In genomic region chr4:141281153-141281552, GRCm38 (mm10) we compare ENCODE assay signal across 12 mouse cellular contexts. TPM values are rescaled to one million over a fixed set of nuclear protein-coding genes. Genes with fewer than 3 reads are reported as not detected.
DNase-seq lines count a peak whose midpoint lies in the region; ATAC-seq and TF ChIP-seq lines count a peak whose summit lies in the region.
"Had no signal": no experiment of that assay in that cellular context is flagged by ENCODE, and none has a peak within 500 bp of the region (broad histone marks: within the 10 kb centered on the region; RNA-seq: fewer than 3 reads in every experiment).

No protein-coding gene starts in this region.

- no peak for TF ChIP-seq EP300 in CH12.LX (IDR thresholded peaks at IDR 0.05; ENCODE audit: low read length)

- peak; percentile 76 for DNase-seq in 3T3-L1 (ENCODE audit: low read depth, low spot score)
- no peak for DNase-seq in CH12.LX (ENCODE audit: extremely low read depth)
- peak; percentile 82 to 87 for DNase-seq in kidney, adult 8-10 months
- no peak for DNase-seq in urinary bladder, adult 2 months (ENCODE audit: low spot score)
- DNase-seq in Muller cell, postnatal 12 days (ENCODE audit: inconsistent ontology term) = no peak
- DNase-seq in gastrocnemius, postnatal 36 days = no peak
- DNase-seq: cerebellum, adult 11 months had no signal

- H3K27ac ChIP-seq in CH12.LX (ENCODE audit: insufficient read depth, low read depth) = no peak overlapping the region
- H3K27ac ChIP-seq in liver, embryonic 16.5 days (ENCODE audit: low read length) = peak overlapping the region; percentile 63
- H3K27ac ChIP-seq in forebrain, embryonic 16.5 days (ENCODE audit: low read length) = no peak overlapping the region
- H3K27ac ChIP-seq: macrophage; neural tube, embryonic 13.5 days had no signal

- H3K79me2 ChIP-seq in CH12.LX (replicated peaks; ENCODE audit: control insufficient read depth, extremely low read depth, insufficient read depth, poor library complexity, severe bottlenecking) = no peaks in the 10 kb centered on the region

- H3K9me3 ChIP-seq in CH12.LX (replicated peaks; ENCODE audit: low read length) = no peaks in the 10 kb centered on the region
- no peaks in the 10 kb centered on the region for H3K9me3 ChIP-seq in liver, embryonic 16.5 days (replicated peaks; ENCODE audit: control insufficient read depth, low read length)
- H3K9me3 ChIP-seq in forebrain, embryonic 16.5 days (ENCODE audit: control insufficient read depth, low read length) = no peaks in the 10 kb centered on the region
- H3K9me3 ChIP-seq: neural tube, embryonic 13.5 days had no signal

- 11% methylated on average over 6 of the region's 6 CpGs for WGBS in liver, embryonic 16.5 days (ENCODE audit: insufficient replicate concordance)
- WGBS in forebrain, embryonic 16.5 days = 55% methylated on average over 6 of the region's 6 CpGs

- intact Hi-C loops in gastrocnemius, postnatal 36 days (cut with DNase I) = no loop called here

- H3K4me2 ChIP-seq in CH12.LX (ENCODE audit: insufficient read depth, low read depth, poor library complexity, severe bottlenecking) = no peak overlapping the region
- H3K4me2 ChIP-seq in liver, embryonic 16.5 days (ENCODE audit: low read depth, low read length) = peak overlapping the region; percentile 21; the same call in 1 of the 2 replicates
- no peak overlapping the region for H3K4me2 ChIP-seq in forebrain, embryonic 16.5 days (ENCODE audit: low read length)
- H3K4me2 ChIP-seq: neural tube, embryonic 13.5 days had no signal

- no peak overlapping the region for H3K9ac ChIP-seq in CH12.LX (ENCODE audit: insufficient read depth, low read depth)
- no peak overlapping the region for H3K9ac ChIP-seq in liver, embryonic 16.5 days (ENCODE audit: low read depth, low read length)
- H3K9ac ChIP-seq in forebrain, embryonic 16.5 days (replicated peaks; ENCODE audit: low read depth, low read length) = no peak overlapping the region
- H3K9ac ChIP-seq: neural tube, embryonic 13.5 days had no signal

- H3K4me1 ChIP-seq in CH12.LX (ENCODE audit: control insufficient read depth in 1 of 2, insufficient read depth in 2 of 2) = peaks cover 11 to 40% of the 10 kb centered on the region in 2 experiments
- H3K4me1 ChIP-seq in liver, embryonic 16.5 days (ENCODE audit: control insufficient read depth, low read depth, low read length) = peaks cover 17% of the 10 kb centered on the region
- H3K4me1 ChIP-seq in forebrain, embryonic 16.5 days (replicated peaks; ENCODE audit: control insufficient read depth, insufficient read depth, low read length) = no peaks in the 10 kb centered on the region

- no peak for TF ChIP-seq POLR2A in CH12.LX (IDR thresholded peaks at IDR 0.05; ENCODE audit: low read depth, low read length)

- H3K27me3 ChIP-seq in CH12.LX (replicated peaks) = peaks cover 84% of the 10 kb centered on the region
- H3K27me3 ChIP-seq in liver, embryonic 16.5 days (ENCODE audit: control insufficient read depth, insufficient read depth, low read depth, low read length) = peaks cover 4% of the 10 kb centered on the region
- H3K27me3 ChIP-seq in forebrain, embryonic 16.5 days (replicated peaks; ENCODE audit: control insufficient read depth, insufficient read depth, low read length) = peaks cover 4% of the 10 kb centered on the region; the same call in 1 of the 2 replicates

- dilution Hi-C loops in CH12.LX (cut with MboI; ENCODE audit: extremely low pct_ligation_motif_present, extremely low pct_unique_long_range_greater_than_20kb, low sequenced_read_pairs) = no loop called here

- no peak overlapping the region for H3K4me3 ChIP-seq in CH12.LX (replicated peaks in 1 of 3; ENCODE audit: low read depth in 2 of 3, low read length in 2 of 3, poor library complexity in 1 of 3)
- no peak overlapping the region for H3K4me3 ChIP-seq in liver, embryonic 16.5 days (ENCODE audit: low read depth, low read length)
- no peak overlapping the region for H3K4me3 ChIP-seq in forebrain, embryonic 16.5 days (replicated peaks; ENCODE audit: low read length)
- H3K4me3 ChIP-seq: erythroblast, embryonic 14.5 days; neural tube, embryonic 13.5 days had no signal

- no peak for TF ChIP-seq RAD21 in CH12.LX (IDR thresholded peaks at IDR 0.05; ENCODE audit: low read depth, low read length)

- no peak for TF ChIP-seq CTCF in CH12.LX (conservative IDR thresholded peaks at IDR 0.05 in 1 of 2, IDR thresholded peaks at IDR 0.05 in 1 of 2; ENCODE audit: low read depth in 2 of 2, low read length in 2 of 2)

- in situ Hi-C loops in CH12.LX (cut with MboI; ENCODE audit: low pct_ligation_motif_present, low pct_unique_long_range_greater_than_20kb, low sequenced_read_pairs) = no loop called here

- peak; percentile 74 for ATAC-seq in liver, embryonic 16.5 days (ENCODE audit: low read depth)
- ATAC-seq in forebrain, embryonic 16.5 days = no peak

- H3K36me3 ChIP-seq in CH12.LX (replicated peaks in 1 of 2; ENCODE audit: control insufficient read depth in 1 of 2, insufficient read depth in 1 of 2, low read length in 1 of 2) = no peaks in the 10 kb centered on the region
- no peaks in the 10 kb centered on the region for H3K36me3 ChIP-seq in liver, embryonic 16.5 days (ENCODE audit: control insufficient read depth, insufficient read depth)
- H3K36me3 ChIP-seq in forebrain, embryonic 16.5 days (ENCODE audit: control insufficient read depth, insufficient read depth) = no peaks in the 10 kb centered on the region
- H3K36me3 ChIP-seq: neural tube, embryonic 13.5 days had no signal

TF ChIP-seq in CH12.LX, 34 proteins besides CTCF, POLR2A, EP300 and RAD21:
- TF ChIP-seq MAFK (IDR thresholded peaks at IDR 0.05; ENCODE audit: insufficient replicate concordance, low read length) = no peak
- peak; percentile 30; the same call in 1 of the 2 replicates for TF ChIP-seq MAX (IDR thresholded peaks at IDR 0.05; ENCODE audit: low read length)
- no peak for TF ChIP-seq TCF12 (IDR thresholded peaks at IDR 0.05; ENCODE audit: low read depth, low read length)
- no peak for TF ChIP-seq ZKSCAN1 (IDR thresholded peaks at IDR 0.05; ENCODE audit: borderline replicate concordance, low read depth, low read length)
- no peak for TF ChIP-seq ZMIZ1 (IDR thresholded peaks at IDR 0.05; ENCODE audit: low read depth, low read length)

RNA-seq across cellular contexts. Expression of gene Epha2, which starts 19.9 kb away (rescaled TPM):
- total RNA-seq in CH12.LX (2012; rRNA removed) = 0.67 and 0.81 TPM in 2 replicates
- 0.55 and 0.58 TPM in 2 replicates for total RNA-seq in CH12.LX (2014; rRNA removed)
- 0.67 and 0.70 TPM in 2 replicates for polyA plus RNA-seq in CH12.LX (2012; ENCODE audit: insufficient read length, low read depth)
- 0.53 and 0.93 TPM in 2 replicates for polyA plus RNA-seq in liver, embryonic 16.5 days (2015; fragmentation: Nextera tagmentation; extraction: Ambion mirVana)
- 0.92 and 1.5 TPM in 2 replicates for polyA plus RNA-seq in forebrain, embryonic 16.5 days (2015; fragmentation: Nextera tagmentation; extraction: Ambion mirVana)
- polyA plus RNA-seq in urinary bladder, adult 2 months (2012; rRNA removed) = 20.2 and 25.6 TPM in 2 replicates
- total RNA-seq in gastrocnemius, postnatal 36 days (2021) = 1 to 10 TPM; 2.4 to 2.6 TPM
- polyA plus RNA-seq: erythroblast, embryonic 14.5 days had no signal

RNA-seq across cellular contexts. Expression of gene Arhgef19, which starts 41.9 kb away (rescaled TPM):
- 0.08 and 0.21 TPM in 2 replicates for total RNA-seq in CH12.LX (2012; rRNA removed)
- total RNA-seq in CH12.LX (2014; rRNA removed) = 0.15 TPM in 1 of 2 replicates, not detected in the other
- polyA plus RNA-seq in CH12.LX (2012; ENCODE audit: insufficient read length, low read depth) = 0.19 and 0.40 TPM in 2 replicates
- polyA plus RNA-seq in liver, embryonic 16.5 days (2015; fragmentation: Nextera tagmentation; extraction: Ambion mirVana) = 1.1 and 1.3 TPM in 2 replicates
- 0.71 and 1.1 TPM in 2 replicates for polyA plus RNA-seq in forebrain, embryonic 16.5 days (2015; fragmentation: Nextera tagmentation; extraction: Ambion mirVana)
- polyA plus RNA-seq in urinary bladder, adult 2 months (2012; rRNA removed) = 8.3 and 13.5 TPM in 2 replicates
- under 1 TPM; 0.26 to 0.69 TPM for total RNA-seq in gastrocnemius, postnatal 36 days (2021)
- polyA plus RNA-seq: macrophage had no signal

Comparison
In these comparisons a context has a peak if more than half of its experiments do, and no peak if none do; other contexts are left out.
1. DNase-seq: peak in 3T3-L1 (single experiment) and kidney, adult 8-10 months (2 of 2); none in CH12.LX (single experiment), urinary bladder, adult 2 months (single experiment), Muller cell, postnatal 12 days (single experiment) and gastrocnemius, postnatal 36 days (0 of 2).